Mouse (Mus musculus) brain, embryonic 14.5 days (tissue): Measurements from ENCODE around the gene Ahsa1.

Experiments used
- CTCF ChIP-seq: fragments of 200-500 bp; IDR thresholded peaks from 2 replicates; pipeline ENCODE4 v1.5.1; 2012; ENCODE audit warnings: inconsistent platforms, mild to moderate bottlenecking, moderate library complexity, borderline replicate concordance; ENCODE audit not compliant: insufficient read depth, insufficient read length; ENCODE audit errors: extremely low read depth
- POLR2A ChIP-seq: fragments of 200-500 bp; IDR thresholded peaks from 2 replicates; pipeline ENCODE4 v1.6.1; 2012; ENCODE audit warnings: mild to moderate bottlenecking, inconsistent platforms, borderline replicate concordance; ENCODE audit not compliant: poor library complexity, insufficient read depth, insufficient read length, severe bottlenecking; ENCODE audit errors: extremely low read depth

GRCm38 (mm10) chr12:87299657-87300440 lies 33.6 kb downstream of the Ahsa1 start, which contains the start of gene Ism2:
- TF ChIP-seq POLR2A = no peak
- no peak for TF ChIP-seq CTCF
